Mouse (Mus musculus): ENCODE measurements at regions not wholly inside any gene's neighbourhood (a gene's known extent, or its start where the extent isn't known, plus 50 kb on each side); places are given as distances from the start of the nearest gene placed in this dataset.

DNA sequence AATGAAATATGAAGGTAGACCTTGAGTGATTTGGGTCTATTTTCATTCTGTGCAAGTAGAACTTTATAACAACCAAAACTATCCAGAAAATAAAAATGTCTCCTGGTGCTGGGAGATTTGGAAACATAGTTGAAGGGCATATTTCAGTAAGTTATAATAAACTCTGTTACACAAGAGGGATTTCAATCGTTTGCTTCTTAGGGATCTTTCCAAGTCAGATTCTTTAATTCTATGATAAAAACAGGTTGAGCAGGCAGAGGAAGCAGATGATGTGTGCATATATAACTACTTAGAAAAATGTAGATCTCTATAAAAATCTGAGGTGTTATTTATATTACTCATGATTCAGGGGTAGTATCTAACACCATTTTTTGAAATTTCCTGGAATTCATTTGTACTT, 498.3 kb downstream of the Lmo4 start:
- no peak for TF ChIP-seq EP300 (IDR thresholded peaks at IDR 0.05; ENCODE audit: insufficient read depth, low read depth, low read length)
- TF ChIP-seq CTCF (IDR thresholded peaks at IDR 0.05; ENCODE audit: low read depth, low read length), result no peak
